Mouse (Mus musculus) limb, embryonic 10.5 days (tissue): ENCODE measurements around the gene Yjefn3. TPM values are rescaled to one million over a fixed set of nuclear protein-coding genes. Genes with fewer than 3 reads are reported as not detected.

Experiments used
- DNase-seq: peaks from one replicate; pipeline ENCODE4 v3.0.0-alpha.2; 2017; ENCODE audit warnings: low spot score
- H3K27ac ChIP-seq: fragments of 300-500 bp; sonication (generic); 2 replicates; pipeline ENCODE4 v1.5.1; 2016; ENCODE audit warnings: mild to moderate bottlenecking
- H3K27me3 ChIP-seq: fragments of 300-500 bp; sonication (generic); 2 replicates; pipeline ENCODE4 v1.6.1; 2016; ENCODE audit warnings: low read depth, mild to moderate bottlenecking; ENCODE audit not compliant: poor library complexity, severe bottlenecking
- H3K36me3 ChIP-seq: fragments of 300-500 bp; sonication (generic); 2 replicates; pipeline ENCODE4 v1.6.1; 2016; ENCODE audit warnings: mild to moderate bottlenecking, moderate library complexity
- H3K4me1 ChIP-seq: fragments of 300-500 bp; sonication (generic); 2 replicates; pipeline ENCODE4 v1.6.1; 2016
- H3K4me3 ChIP-seq: fragments of 300-500 bp; sonication (generic); 2 replicates; pipeline ENCODE4 v1.5.1; 2016; ENCODE audit warnings: mild to moderate bottlenecking, moderate library complexity
- H3K9me3 ChIP-seq: fragments of 300-500 bp; sonication (generic); replicated peaks from 2 replicates; pipeline ENCODE4 v1.6.1; 2016; ENCODE audit warnings: mild to moderate bottlenecking
- WGBS: fragments of 180-500 bp; shearing (Covaris S2); methylation state at CpG from one replicate; pipeline ENCODE4 v1.1.7; 2016; 5-methylcytosine and 5-hydroxymethylcytosine counted together
- polyA plus RNA-seq: library from polyadenylated mRNA; unstranded; fragments of >200 nt; fragmentation: Nextera tagmentation; extraction: Ambion mirVana; gene quantifications from 2 replicates; pipeline ENCODE4 v1.2.1, GENCODE M21; 2016

Yjefn3 gene
- polyA plus RNA-seq, 1 experiment from 2014 or later = 2.0 TPM

DNA sequence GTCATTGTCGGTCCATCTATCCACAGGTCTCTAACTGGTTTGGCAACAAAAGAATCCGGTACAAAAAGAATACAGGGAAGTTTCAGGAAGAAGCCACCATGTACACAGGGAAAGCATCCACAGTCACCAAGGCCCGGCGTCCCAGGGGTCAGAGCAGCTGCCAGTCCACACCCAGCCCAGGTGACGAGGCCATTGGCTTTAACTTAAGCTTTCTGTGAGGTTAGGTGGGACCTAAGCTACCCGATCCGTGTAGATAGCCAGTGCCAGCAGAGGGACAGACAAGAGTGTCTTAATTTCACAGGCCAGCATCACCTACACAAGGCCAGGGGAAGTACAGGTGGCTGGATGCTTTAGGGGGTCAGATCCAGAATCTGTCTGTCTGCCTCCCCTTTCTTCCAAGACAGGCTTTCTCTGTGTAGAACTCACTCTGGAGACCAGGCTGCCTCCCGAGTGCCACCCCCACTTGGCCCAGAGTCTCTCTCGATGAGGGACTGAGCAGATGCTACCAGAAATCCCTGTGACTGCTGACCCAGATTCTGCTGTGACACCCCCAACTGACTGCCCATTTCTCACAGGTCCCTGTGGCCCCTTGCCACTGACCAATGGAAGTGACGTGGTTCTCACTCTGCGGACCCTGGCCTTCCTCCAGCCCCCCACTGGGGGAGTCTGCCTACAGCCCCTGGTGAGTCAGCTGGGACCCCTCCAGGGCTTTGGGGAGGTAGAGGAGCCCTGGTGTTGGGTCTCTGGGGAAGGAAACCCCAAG, 32.3 kb downstream of the Yjefn3 start:
- DNase-seq = no peak
- Histone ChIP-seq H3K27me3 (peaks cover 20% of the 10 kb centered on the region), H3K4me1 (no peaks in the 10 kb centered on the region), H3K4me3 (no peak overlapping the region), H3K36me3 (no peaks in the 10 kb centered on the region), H3K27ac (no peak overlapping the region), H3K9me3 (no peaks in the 10 kb centered on the region)
- WGBS = 82% methylated on average over 11 of the region's 11 CpGs

GRCm38 (mm10) chr8:69867696-69868326, 34.7 kb downstream of the Yjefn3 start:
- Histone ChIP-seq H3K27me3 (peaks cover 6% of the 10 kb centered on the region; the same call in 1 of the 2 replicates), H3K4me1 (no peaks in the 10 kb centered on the region), H3K9me3 (no peaks in the 10 kb centered on the region), H3K4me3 (no peak overlapping the region), H3K27ac (no peak overlapping the region), H3K36me3 (no peaks in the 10 kb centered on the region)
- no peak for DNase-seq
- 62% methylated on average over 5 of the region's 5 CpGs for WGBS

DNA sequence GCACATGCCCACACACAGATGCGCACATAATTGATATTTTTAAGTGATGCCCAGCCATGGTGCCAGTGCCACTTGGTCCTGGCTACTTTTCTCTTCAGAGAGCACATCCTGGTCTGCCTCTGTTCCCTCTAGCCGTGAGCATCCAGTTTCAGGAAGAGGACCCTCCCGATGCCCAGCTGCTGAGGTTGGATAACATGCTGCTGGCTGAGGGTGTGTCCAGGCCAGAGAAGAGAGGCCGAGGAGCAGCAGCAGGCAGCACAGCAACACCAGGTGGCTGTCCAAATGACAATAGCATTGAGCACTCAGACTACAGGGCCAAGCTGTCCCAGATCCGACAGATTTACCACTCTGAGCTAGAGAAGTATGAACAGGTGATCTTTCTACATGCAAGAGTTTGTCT, 38.3 kb downstream of the Yjefn3 start:
- Histone ChIP-seq H3K9me3 (no peaks in the 10 kb centered on the region), H3K36me3 (no peaks in the 10 kb centered on the region), H3K4me1 (no peaks in the 10 kb centered on the region), H3K27me3 (no peaks in the 10 kb centered on the region; the same call in 1 of the 2 replicates), H3K27ac (no peak overlapping the region), H3K4me3 (no peak overlapping the region)
- DNase-seq = no peak
- WGBS = 81% methylated on average over 5 of the region's 5 CpGs

- Histone ChIP-seq H3K9me3 (no peaks in the 10 kb centered on the region), H3K4me1 (no peaks in the 10 kb centered on the region), H3K27me3 (no peaks in the 10 kb centered on the region), H3K36me3 (no peaks in the 10 kb centered on the region), H3K27ac (no peak overlapping the region), H3K4me3 (no peak overlapping the region)
- DNase-seq = no peak
- 94% methylated on average over 5 of the region's 5 CpGs for WGBS
Observed at GRCm38 (mm10) chr8:69863387-69864020, 39.0 kb downstream of the Yjefn3 start.

DNA sequence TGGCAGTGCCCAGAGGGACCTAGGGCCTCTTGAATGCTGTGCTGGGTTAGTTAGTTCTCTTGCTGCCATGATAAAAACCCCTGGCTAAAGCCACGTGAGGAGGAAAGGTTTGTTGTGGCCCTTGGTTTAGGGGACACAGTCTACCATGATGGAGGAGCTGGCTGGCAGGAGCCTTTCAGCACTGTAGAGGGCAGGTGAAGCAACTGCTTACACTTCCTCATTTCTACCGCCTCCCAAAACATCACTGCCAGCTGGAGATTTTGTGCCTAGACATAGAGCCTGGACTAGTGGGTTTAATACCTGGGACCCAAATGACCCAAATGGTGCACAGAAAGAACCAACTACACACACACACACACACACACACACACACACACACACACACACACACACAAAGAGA, 41.3 kb downstream of the Yjefn3 start:
- H3K4me1 ChIP-seq = no peaks in the 10 kb centered on the region
- 65% methylated on average over 2 of the region's 2 CpGs for WGBS
- no peaks in the 10 kb centered on the region for H3K9me3 ChIP-seq
- no peak overlapping the region for H3K27ac ChIP-seq
- no peak overlapping the region for H3K4me3 ChIP-seq
- no peaks in the 10 kb centered on the region for H3K36me3 ChIP-seq
- no peak for DNase-seq
- H3K27me3 ChIP-seq = no peaks in the 10 kb centered on the region

DNA sequence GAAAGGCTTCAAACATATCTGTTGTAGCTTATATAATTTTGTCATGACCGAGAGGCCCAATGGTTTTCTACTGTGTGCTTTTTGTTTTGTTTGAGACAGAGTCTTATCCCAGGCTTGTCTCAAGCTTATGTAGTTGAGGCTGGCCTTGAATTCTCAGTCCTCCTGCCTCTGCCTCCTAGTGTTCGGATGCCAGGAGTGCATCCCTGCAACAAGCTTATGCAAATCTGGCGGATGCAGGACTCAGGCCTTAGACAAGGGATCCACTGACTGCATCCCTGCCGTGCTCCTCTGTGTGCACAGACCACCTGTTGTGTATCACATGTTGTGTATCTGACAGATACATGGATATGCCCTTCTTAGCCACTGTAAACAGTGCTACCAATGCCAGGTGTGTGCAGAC, 41.7 kb downstream of the Yjefn3 start:
- WGBS = 66% methylated on average over 4 of the region's 4 CpGs

DNA sequence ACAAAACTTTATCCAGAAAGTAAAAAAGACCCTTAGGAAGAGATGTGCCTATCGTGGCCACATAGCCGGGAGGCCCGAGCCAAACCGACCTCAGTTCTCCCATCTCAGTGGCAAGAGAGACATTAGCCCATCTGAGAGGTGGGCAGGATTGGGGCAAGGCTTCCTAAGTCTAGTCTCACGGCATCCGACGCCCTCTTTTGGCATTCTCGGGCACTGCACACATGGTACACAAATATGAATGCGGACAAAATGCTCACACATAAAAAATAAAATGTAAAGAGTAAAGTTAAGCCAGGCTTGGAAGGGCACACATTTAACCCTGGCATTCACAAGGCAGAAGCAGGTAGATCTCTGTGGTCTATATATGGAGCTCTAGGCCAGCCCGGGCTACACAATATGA, 48.6 kb downstream of the Yjefn3 start:
- H3K27ac ChIP-seq = no peak overlapping the region
- WGBS = 93% methylated on average over 10 of the region's 10 CpGs
- H3K36me3 ChIP-seq = no peaks in the 10 kb centered on the region
- no peaks in the 10 kb centered on the region for H3K4me1 ChIP-seq
- H3K4me3 ChIP-seq = no peak overlapping the region
- H3K9me3 ChIP-seq = no peaks in the 10 kb centered on the region
- no peaks in the 10 kb centered on the region for H3K27me3 ChIP-seq
- DNase-seq = no peak

More for the DNA sequence above, 41.7 kb downstream of the Yjefn3 start:
- DNase-seq = no peak
- no peak overlapping the region for H3K27ac ChIP-seq
- no peaks in the 10 kb centered on the region for H3K36me3 ChIP-seq
- no peaks in the 10 kb centered on the region for H3K9me3 ChIP-seq
- H3K4me1 ChIP-seq = no peaks in the 10 kb centered on the region
- H3K27me3 ChIP-seq = no peaks in the 10 kb centered on the region
- H3K4me3 ChIP-seq = no peak overlapping the region

GRCm38 (mm10) chr8:69850926-69851506, 51.5 kb downstream of the Yjefn3 start:
- H3K4me3 ChIP-seq = no peak overlapping the region
- no peaks in the 10 kb centered on the region for H3K9me3 ChIP-seq
- no peak for DNase-seq
- H3K27me3 ChIP-seq = no peaks in the 10 kb centered on the region
- no peaks in the 10 kb centered on the region for H3K36me3 ChIP-seq
- no peaks in the 10 kb centered on the region for H3K4me1 ChIP-seq
- WGBS = 79% methylated on average over 7 of the region's 7 CpGs
- no peak overlapping the region for H3K27ac ChIP-seq

- Histone ChIP-seq H3K36me3 (no peaks in the 10 kb centered on the region), H3K4me1 (no peaks in the 10 kb centered on the region), H3K27ac (no peak overlapping the region), H3K4me3 (no peak overlapping the region), H3K27me3 (no peaks in the 10 kb centered on the region), H3K9me3 (no peaks in the 10 kb centered on the region)
- 54% methylated on average over 3 of the region's 3 CpGs for WGBS
- DNase-seq = no peak
Observed at GRCm38 (mm10) chr8:69849899-69850298, 52.6 kb downstream of the Yjefn3 start.

DNA sequence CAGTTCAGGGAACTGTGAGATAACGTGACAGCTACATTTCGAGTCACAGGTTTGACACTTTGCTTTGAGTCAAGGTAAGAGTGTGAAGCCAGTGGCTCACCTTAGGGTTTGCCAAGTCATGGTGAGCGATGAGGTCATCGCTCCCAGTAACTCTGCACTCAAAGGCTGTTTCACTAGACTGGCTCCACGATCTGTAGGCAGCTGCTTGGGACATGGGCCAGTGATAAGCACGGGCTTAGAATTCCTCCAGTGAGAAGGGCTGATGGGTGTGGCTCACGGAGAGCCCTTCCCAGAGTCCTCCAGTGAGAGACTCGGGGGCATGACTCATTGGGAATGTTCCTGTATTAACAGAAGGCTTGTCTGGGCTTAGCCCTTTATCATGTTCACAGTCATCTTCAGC, 53.6 kb downstream of the Yjefn3 start:
- no peak overlapping the region for H3K4me3 ChIP-seq
- no peak for DNase-seq
- WGBS = 86% methylated on average over 8 of the region's 8 CpGs
- no peaks in the 10 kb centered on the region for H3K4me1 ChIP-seq
- no peak overlapping the region for H3K27ac ChIP-seq
- H3K9me3 ChIP-seq = no peaks in the 10 kb centered on the region
- no peaks in the 10 kb centered on the region for H3K36me3 ChIP-seq
- H3K27me3 ChIP-seq = no peaks in the 10 kb centered on the region

- Histone ChIP-seq H3K4me1 (no peaks in the 10 kb centered on the region), H3K4me3 (no peak overlapping the region), H3K27ac (no peak overlapping the region), H3K36me3 (no peaks in the 10 kb centered on the region), H3K9me3 (no peaks in the 10 kb centered on the region), H3K27me3 (no peaks in the 10 kb centered on the region)
- WGBS = 68% methylated on average over 3 of the region's 3 CpGs
- no peak for DNase-seq
Observed at GRCm38 (mm10) chr8:69847167-69848065, 55.1 kb downstream of the Yjefn3 start.
